Mouse (Mus musculus): Measurements from ENCODE around the gene Senp6.

DNA sequence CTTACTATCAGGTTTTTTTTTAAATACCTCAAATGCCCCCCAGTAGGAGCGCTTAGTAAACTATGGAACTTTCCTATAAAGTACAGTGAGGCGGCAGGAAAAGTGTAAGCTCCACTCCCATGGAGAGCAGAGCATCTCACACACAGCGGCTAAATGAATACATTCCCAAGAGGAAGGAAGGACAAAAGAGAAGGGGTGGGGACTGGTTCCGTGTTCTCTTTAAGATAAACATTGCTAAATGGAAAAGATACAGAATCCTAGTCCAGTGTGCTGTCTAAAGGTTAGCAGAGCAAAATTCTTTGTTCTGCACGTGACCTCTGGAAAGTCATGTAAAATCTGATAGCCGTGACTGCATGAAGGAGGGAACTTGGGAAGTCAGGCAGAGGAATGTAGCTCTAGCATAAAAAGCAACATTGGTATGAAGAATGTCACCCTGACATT, 40.1 kb upstream of the Senp6 start:
- no peak for TF ChIP-seq CTCF (IDR thresholded peaks at IDR 0.05; ENCODE audit: low read depth)
- 0 out of 2 replicates have a peak, but pooled peaks have one; percentile 22 for TF ChIP-seq EP300 (IDR thresholded peaks at IDR 0.05; ENCODE audit: low read depth)
